Mouse (Mus musculus): Measurements from ENCODE around the gene Nckipsd.

DNA sequence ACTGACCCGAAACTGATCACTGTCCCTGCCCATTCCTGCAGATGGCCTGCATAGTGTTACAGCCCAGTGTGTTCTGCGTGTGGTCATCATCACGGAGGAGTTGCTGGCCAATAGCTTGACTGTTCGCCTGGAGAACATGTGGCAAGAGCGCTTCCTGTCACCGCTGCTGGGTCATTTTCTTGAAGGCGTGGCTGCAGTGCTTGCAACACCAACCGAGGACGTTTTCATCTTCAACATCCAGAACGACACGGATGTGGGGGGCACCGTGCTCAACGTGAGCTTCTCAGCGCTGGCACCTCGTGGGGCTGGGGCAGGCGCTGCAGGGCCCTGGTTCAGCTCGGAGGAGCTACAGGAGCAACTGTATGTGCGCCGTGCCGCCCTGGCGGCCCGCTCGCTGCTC lies 23.5 kb downstream of the Nckipsd start:
- TF ChIP-seq GATA1 (IDR thresholded peaks at IDR 0.05; ENCODE audit: borderline replicate concordance, low read length) (no peak), FLI1 (IDR thresholded peaks at IDR 0.05; ENCODE audit: low read length) (no peak)

All from megakaryocyte, embryonic 14.5 days (primary cell).